Mouse (Mus musculus) ES-E14 (cell line): Measurements from ENCODE around the gene Lifr. TPM values are rescaled to one million over a fixed set of nuclear protein-coding genes. Genes with fewer than 3 reads are reported as not detected.

Source experiments
- DNase-seq: peaks from one replicate; pipeline ENCODE4 v3.0.0-alpha.2; 2013; ENCODE audit warnings: low read depth, low spot score
- H3K27ac ChIP-seq: 2 replicates; pipeline ENCODE4 v1.5.1; 2012; ENCODE audit warnings: low read depth, mild to moderate bottlenecking, low read length, moderate library complexity, mixed read lengths; ENCODE audit not compliant: poor library complexity, insufficient read depth, severe bottlenecking
- H3K36me3 ChIP-seq: 2 replicates; pipeline ENCODE4 v1.6.1; 2012; ENCODE audit warnings: mild to moderate bottlenecking, low read length, moderate library complexity, mixed read lengths; ENCODE audit not compliant: control insufficient read depth, poor library complexity, insufficient read depth, severe bottlenecking
- H3K4me1 ChIP-seq, 2 experiments: fragments of 150-350 bp in 1 of 2; sonication (generic) in 1 of 2; 2 replicates each; pipeline ENCODE4 v1.6.1; 2012; ENCODE audit warnings: low read length in 2 of 2, mild to moderate bottlenecking in 1 of 2, mixed read lengths in 1 of 2; ENCODE audit not compliant: control insufficient read depth in 2 of 2, insufficient read depth in 2 of 2, poor library complexity in 1 of 2
- H3K4me3 ChIP-seq, 2 experiments: fragments of 150-350 bp in 1 of 2; sonication (generic) in 1 of 2; 2 replicates each; pipeline ENCODE4 v1.5.1; 2012; ENCODE audit warnings: low read length in 2 of 2, low read depth in 1 of 2, mild to moderate bottlenecking in 1 of 2, mixed read lengths in 1 of 2; ENCODE audit not compliant: insufficient read depth in 1 of 2, poor library complexity in 1 of 2, severe bottlenecking in 1 of 2
- H3K9ac ChIP-seq: 2 replicates; pipeline ENCODE4 v1.6.1; 2012; ENCODE audit warnings: low read depth, mild to moderate bottlenecking, low read length, mixed read lengths; ENCODE audit not compliant: poor library complexity, insufficient read depth, severe bottlenecking
- H3K9me3 ChIP-seq: fragments of 150-350 bp; sonication (generic); 2 replicates; pipeline ENCODE4 v1.6.1; 2012; ENCODE audit warnings: low read depth, mild to moderate bottlenecking, low read length; ENCODE audit not compliant: control insufficient read depth, insufficient read depth
- CHD2 ChIP-seq: IDR thresholded peaks from 2 replicates; pipeline ENCODE4 v1.6.1; 2014; ENCODE audit warnings: mild to moderate bottlenecking, low read depth, low read length, inconsistent platforms
- HCFC1 ChIP-seq: IDR thresholded peaks from 2 replicates; pipeline ENCODE4 v1.6.1; 2012; ENCODE audit warnings: low read length, inconsistent platforms, borderline replicate concordance; ENCODE audit not compliant: insufficient read depth
- MAFK ChIP-seq: IDR thresholded peaks from 2 replicates; pipeline ENCODE4 v1.6.1; 2014; ENCODE audit warnings: mild to moderate bottlenecking, low read depth, low read length, inconsistent platforms; ENCODE audit not compliant: insufficient read depth
- ZC3H11A ChIP-seq: IDR thresholded peaks from 2 replicates; pipeline ENCODE4 v1.6.1; 2012; ENCODE audit warnings: low read depth, mild to moderate bottlenecking, inconsistent platforms, low read length, borderline replicate concordance
- ZNF384 ChIP-seq: IDR thresholded peaks from 2 replicates; pipeline ENCODE4 v1.6.1; 2012; ENCODE audit warnings: low read depth, low read length, inconsistent platforms
- in situ Hi-C, 2 experiments: fragments of 600-800 bp; cut with MboI; formaldehyde crosslinking; loops; one replicate each; pipeline ENCODE4 v1.15.1; 2025; ENCODE audit warnings: low sequenced_read_pairs in 2 of 2, inconsistent platforms in 1 of 2; ENCODE audit not compliant: unreplicated experiment in 2 of 2
- total RNA-seq: library from RNA; depleted of rRNA; stranded (reverse); fragments of 300-350 nt; gene quantifications from 2 replicates; pipeline ENCODE4 v1.2.3, GENCODE M21; 2012

The Lifr gene
- total RNA-seq, 1 experiment: 89.3 TPM

- in situ Hi-C loops: no loop called here
- Histone ChIP-seq H3K27ac (no peak overlapping the region), H3K9me3 (no peaks in the 10 kb centered on the region), H3K4me3 (no peak overlapping the region), H3K4me1 (peaks cover 4 to 29% of the 10 kb centered on the region in 2 experiments; a peak in 3 of 4 replicates), H3K36me3 (peaks cover 5% of the 10 kb centered on the region; the same call in 1 of the 2 replicates), H3K9ac (peak overlapping the region; percentile 36; the same call in 1 of the 2 replicates)
- TF ChIP-seq CHD2 (no peak), HCFC1 (no peak), ZC3H11A (no peak), MAFK (no peak)
- no peak for DNase-seq
Observed at GRCm38 (mm10) chr15:7143689-7144170, 53.3 kb downstream of the Lifr start.

- in situ Hi-C loops: no loop called here
- Histone ChIP-seq H3K4me1 (peaks cover 6 to 30% of the 10 kb centered on the region in 2 experiments; a peak in 3 of 4 replicates), H3K4me3 (no peak overlapping the region), H3K36me3 (peaks cover 3% of the 10 kb centered on the region; the same call in 1 of the 2 replicates), H3K9me3 (no peaks in the 10 kb centered on the region), H3K9ac (no peak overlapping the region), H3K27ac (no peak overlapping the region)
- no peak for TF ChIP-seq HCFC1
- no peak for TF ChIP-seq ZC3H11A
- TF ChIP-seq MAFK: no peak
- no peak for TF ChIP-seq ZNF384
- no peak for TF ChIP-seq CHD2
- no peak for DNase-seq
Observed at GRCm38 (mm10) chr15:7144542-7144941, 54.1 kb downstream of the Lifr start.

GRCm38 (mm10) chr15:7144942-7145341 lies 54.5 kb downstream of the Lifr start:
- TF ChIP-seq ZC3H11A (no peak), ZNF384 (no peak), CHD2 (no peak), MAFK (no peak), HCFC1 (no peak)
- in situ Hi-C loops: no loop called here
- no peak for DNase-seq
- Histone ChIP-seq H3K9ac (no peak overlapping the region), H3K36me3 (peaks cover 7% of the 10 kb centered on the region; the same call in 1 of the 2 replicates), H3K4me3 (no peak overlapping the region), H3K9me3 (no peaks in the 10 kb centered on the region), H3K27ac (no peak overlapping the region), H3K4me1 (peaks cover 7 to 34% of the 10 kb centered on the region in 2 experiments; a peak in 3 of 4 replicates)

GRCm38 (mm10) chr15:7145555-7145954 lies 55.1 kb downstream of the Lifr start:
- H3K9ac ChIP-seq: no peak overlapping the region
- H3K9me3 ChIP-seq: no peaks in the 10 kb centered on the region
- in situ Hi-C loops: no loop called here
- no peak for DNase-seq
- TF ChIP-seq ZNF384 (no peak), MAFK (no peak), CHD2 (no peak), HCFC1 (no peak), ZC3H11A (no peak)
- peaks cover 9% of the 10 kb centered on the region; the same call in 1 of the 2 replicates for H3K36me3 ChIP-seq
- H3K27ac ChIP-seq: no peak overlapping the region
- peaks cover 7 to 34% of the 10 kb centered on the region in 2 experiments; a peak in 3 of 4 replicates for H3K4me1 ChIP-seq
- no peak overlapping the region for H3K4me3 ChIP-seq
